Mouse (Mus musculus) heart, postnatal 0 days (tissue): ENCODE data around the gene Ubxn11.

Experiments
- CTCF ChIP-seq: IDR thresholded peaks from 2 replicates; pipeline ENCODE4 v1.5.1; 2016; ENCODE audit warnings: antibody characterized with exemption, control low read depth, low read depth
- EP300 ChIP-seq: IDR thresholded peaks from 2 replicates; pipeline ENCODE4 v1.6.1; 2016; ENCODE audit warnings: antibody characterized with exemption, low read depth

DNA sequence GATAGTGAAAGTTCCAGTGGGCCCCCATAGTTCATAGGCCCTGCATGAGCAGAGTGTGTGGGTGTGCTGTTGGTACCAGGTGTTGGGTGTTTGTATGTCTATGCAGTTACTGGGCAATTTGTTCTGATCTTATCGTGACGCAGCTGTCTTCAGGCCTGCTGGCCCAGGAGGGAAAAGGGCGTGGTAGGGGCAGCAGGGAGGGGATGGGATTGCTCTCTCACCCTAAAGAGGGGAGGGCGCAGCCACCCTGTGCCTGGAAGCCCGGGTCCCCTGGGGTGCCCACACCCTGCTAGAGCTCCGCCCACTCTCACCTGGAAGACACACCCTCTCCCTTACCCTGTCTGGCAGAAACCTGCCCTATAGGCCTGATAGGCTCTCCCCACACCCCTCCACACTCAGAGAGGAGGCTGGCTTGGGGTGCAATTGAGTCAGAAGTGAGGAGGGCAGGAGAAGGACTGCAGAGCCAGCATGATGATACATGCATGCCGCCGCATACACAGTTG, 40.4 kb upstream of the Ubxn11 start:
- no peak for TF ChIP-seq EP300
- TF ChIP-seq CTCF = no peak
